Mouse (Mus musculus) testis, adult 2 months (tissue): ENCODE data around the gene Adssl1.

Source experiments
- CTCF ChIP-seq: fragments of 200-500 bp; IDR thresholded peaks from 2 replicates; pipeline ENCODE4 v1.5.1; 2012; ENCODE audit warnings: low read depth, mild to moderate bottlenecking, inconsistent platforms, low read length, moderate library complexity; ENCODE audit not compliant: control insufficient read depth, insufficient read depth, insufficient replicate concordance
- POLR2A ChIP-seq: fragments of 200-500 bp; IDR thresholded peaks from 2 replicates; pipeline ENCODE4 v1.6.1; 2012; ENCODE audit warnings: low read depth, mild to moderate bottlenecking, inconsistent platforms, low read length, moderate library complexity; ENCODE audit not compliant: control insufficient read depth

- no peak for TF ChIP-seq CTCF
- TF ChIP-seq POLR2A = no peak
Observed at GRCm38 (mm10) chr12:112643126-112643525, 23.3 kb downstream of the Adssl1 start.
